Mouse (Mus musculus) ZHBTc4 (cell line): ENCODE measurements at regions not wholly inside any gene's neighbourhood (a gene's known extent, or its start where the extent isn't known, plus 50 kb on each side); places are given as distances from the start of the nearest gene placed in this dataset.
"Not testable (repeated sequence)": the region's sequence is repeated elsewhere in the genome, so short reads cannot be mapped to it uniquely, and the experiment has no call there.

Experiments
- DNase-seq: peaks from one replicate; pipeline ENCODE4 v3.0.0-alpha.2; 2011; ENCODE audit warnings: low read depth, low spot score

- DNase-seq: peak; percentile 66
Observed at GRCm38 (mm10) chrX:122307981-122308380, 89.2 kb downstream of the Nap1l3 start.

GRCm38 (mm10) chrX:122298226-122298625, 99.0 kb downstream of the Nap1l3 start:
- peak; percentile 70 for DNase-seq

GRCm38 (mm10) chrX:122271195-122271594, 126.0 kb downstream of the Nap1l3 start:
- not testable (repeated sequence) for DNase-seq
